Mouse (Mus musculus): ENCODE measurements around the gene Izumo4.

DNA sequence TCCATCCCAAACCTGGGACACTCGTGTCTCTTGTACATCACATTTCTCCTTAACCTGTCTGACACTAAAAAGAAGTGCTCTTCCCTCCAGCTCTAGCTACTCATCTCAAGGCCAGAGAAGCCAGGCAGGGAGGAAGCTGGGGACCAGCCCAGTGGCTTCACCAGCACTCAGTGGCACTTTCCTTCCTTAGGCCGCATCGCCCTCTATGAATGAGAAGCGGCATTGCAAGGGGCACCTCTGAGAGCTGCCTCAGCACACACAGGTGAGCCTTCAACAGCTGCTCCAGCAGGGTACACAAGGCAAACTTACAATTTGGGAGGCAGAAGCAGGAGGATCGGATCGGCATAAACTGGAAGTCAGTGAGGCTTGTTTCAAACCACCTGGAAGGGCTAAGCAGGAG lies 17.8 kb upstream of the Izumo4 start:
- TF ChIP-seq POLR2A (IDR thresholded peaks at IDR 0.05; ENCODE audit: insufficient read length, low read depth) (no peak), MYOD1 (IDR thresholded peaks at IDR 0.05; ENCODE audit: control insufficient read depth in 1 of 3, insufficient read length in 2 of 3, low read depth in 2 of 3) (no peak), USF1 (IDR thresholded peaks at IDR 0.05; ENCODE audit: low read depth) (no peak), CEBPB (IDR thresholded peaks at IDR 0.05; ENCODE audit: insufficient read depth, poor library complexity, severe bottlenecking) (no peak), TCF12 (IDR thresholded peaks at IDR 0.05; ENCODE audit: insufficient read depth, poor library complexity, severe bottlenecking) (no peak), MAX (IDR thresholded peaks at IDR 0.05; ENCODE audit: low read depth) (no peak), POLR2AphosphoS2 (IDR thresholded peaks at IDR 0.05; ENCODE audit: insufficient read length, low read depth) (no peak), E2F4 (IDR thresholded peaks at IDR 0.05; ENCODE audit: insufficient read depth) (no peak), SRF (IDR thresholded peaks at IDR 0.05; ENCODE audit: control insufficient read depth, insufficient read length, low read depth) (no peak), MYOG (IDR thresholded peaks at IDR 0.05; ENCODE audit: control insufficient read depth in 1 of 3, insufficient read depth in 1 of 3, insufficient read length in 2 of 3, low read depth in 2 of 3) (no peak)

All from myocyte (in vitro differentiated cells).